Mouse (Mus musculus) spleen, adult 2 months (tissue): ENCODE data around the gene Rreb1.

Experiments
- CTCF ChIP-seq: fragments of 200-500 bp; IDR thresholded peaks from 2 replicates; pipeline ENCODE4 v1.5.1; 2011; ENCODE audit warnings: mild to moderate bottlenecking, inconsistent platforms; ENCODE audit not compliant: insufficient read depth, insufficient read length, insufficient replicate concordance; ENCODE audit errors: extremely low read depth
- POLR2A ChIP-seq: fragments of 200-500 bp; IDR thresholded peaks from 2 replicates; pipeline ENCODE4 v1.6.1; 2011; ENCODE audit warnings: low read depth, low read length, inconsistent platforms

- TF ChIP-seq POLR2A (no peak), CTCF (no peak)
Observed at GRCm38 (mm10) chr13:37798811-37799210, 20.6 kb downstream of the Rreb1 start.
